Mouse (Mus musculus): ENCODE measurements at regions not wholly inside any gene's neighbourhood (a gene's known extent, or its start where the extent isn't known, plus 50 kb on each side); places are given as distances from the start of the nearest gene placed in this dataset.

GRCm38 (mm10) chr11:114313652-114314051, 246.8 kb upstream of the Sdk2 start:
- no peaks in the 10 kb centered on the region for H3K9me3 ChIP-seq
- no peak overlapping the region for H3K4me3 ChIP-seq
- peaks cover 13% of the 10 kb centered on the region for H3K27me3 ChIP-seq
- ATAC-seq (ENCODE audit: insufficient number of reproducible peaks, insufficient read depth, low FRiP score, low TSS enrichment, low read depth), result no peak
- H3K27ac ChIP-seq, result no peak overlapping the region
- 20% methylated on average over 6 of the region's 6 CpGs for WGBS
- H3K4me2 ChIP-seq, result no peak overlapping the region
- no peaks in the 10 kb centered on the region for H3K36me3 ChIP-seq
- H3K9ac ChIP-seq, result no peak overlapping the region
- peaks cover 22% of the 10 kb centered on the region for H3K4me1 ChIP-seq

- H3K36me3 ChIP-seq, result no peaks in the 10 kb centered on the region
- H3K9me3 ChIP-seq, result no peaks in the 10 kb centered on the region
- no peak overlapping the region for H3K4me3 ChIP-seq
- 75% methylated on average over 4 of the region's 4 CpGs for WGBS
- no peak overlapping the region for H3K4me2 ChIP-seq
- peaks cover 8% of the 10 kb centered on the region for H3K27me3 ChIP-seq
- H3K9ac ChIP-seq, result no peak overlapping the region
- H3K4me1 ChIP-seq, result peaks cover 15% of the 10 kb centered on the region
- no peak for ATAC-seq (ENCODE audit: insufficient number of reproducible peaks, insufficient read depth, low FRiP score, low TSS enrichment, low read depth)
- H3K27ac ChIP-seq, result no peak overlapping the region
These were observed 244.8 kb upstream of the Sdk2 start for GRCm38 (mm10) chr11:114311640-114312039.

- WGBS, result 41% methylated on average over 13 of the region's 13 CpGs
- H3K4me1 ChIP-seq, result peaks cover 5% of the 10 kb centered on the region
- no peak overlapping the region for H3K4me2 ChIP-seq
- no peaks in the 10 kb centered on the region for H3K27me3 ChIP-seq
- no peak overlapping the region for H3K27ac ChIP-seq
- no peak overlapping the region for H3K4me3 ChIP-seq
- no peak for ATAC-seq (ENCODE audit: insufficient number of reproducible peaks, insufficient read depth, low FRiP score, low TSS enrichment, low read depth)
- H3K9me3 ChIP-seq, result no peaks in the 10 kb centered on the region
- H3K36me3 ChIP-seq, result no peaks in the 10 kb centered on the region
- H3K9ac ChIP-seq, result no peak overlapping the region
These were observed 236.9 kb upstream of the Sdk2 start for GRCm38 (mm10) chr11:114303636-114304354.

GRCm38 (mm10) chr11:114300611-114301319, 233.9 kb upstream of the Sdk2 start:
- Histone ChIP-seq H3K9me3 (no peaks in the 10 kb centered on the region), H3K36me3 (no peaks in the 10 kb centered on the region), H3K27me3 (no peaks in the 10 kb centered on the region), H3K27ac (no peak overlapping the region), H3K4me3 (no peak overlapping the region), H3K4me2 (no peak overlapping the region), H3K4me1 (peaks cover 5% of the 10 kb centered on the region), H3K9ac (no peak overlapping the region)
- 89% methylated on average over 10 of the region's 10 CpGs for WGBS
- no peak for ATAC-seq (ENCODE audit: insufficient number of reproducible peaks, insufficient read depth, low FRiP score, low TSS enrichment, low read depth)

GRCm38 (mm10) chr11:114296816-114297334, 230.0 kb upstream of the Sdk2 start:
- Histone ChIP-seq H3K4me1 (no peaks in the 10 kb centered on the region), H3K4me2 (no peak overlapping the region), H3K27me3 (no peaks in the 10 kb centered on the region), H3K27ac (no peak overlapping the region), H3K9me3 (no peaks in the 10 kb centered on the region), H3K9ac (no peak overlapping the region), H3K4me3 (no peak overlapping the region), H3K36me3 (no peaks in the 10 kb centered on the region)
- WGBS, result 84% methylated on average over 10 of the region's 10 CpGs
- ATAC-seq (ENCODE audit: insufficient number of reproducible peaks, insufficient read depth, low FRiP score, low TSS enrichment, low read depth), result no peak

GRCm38 (mm10) chr11:114294511-114295250, 227.8 kb upstream of the Sdk2 start:
- H3K9me3 ChIP-seq, result no peaks in the 10 kb centered on the region
- no peak overlapping the region for H3K27ac ChIP-seq
- H3K27me3 ChIP-seq, result no peaks in the 10 kb centered on the region
- ATAC-seq (ENCODE audit: insufficient number of reproducible peaks, insufficient read depth, low FRiP score, low TSS enrichment, low read depth), result no peak
- H3K36me3 ChIP-seq, result no peaks in the 10 kb centered on the region
- no peak overlapping the region for H3K4me3 ChIP-seq
- WGBS, result 59% methylated on average over 5 of the region's 5 CpGs
- no peak overlapping the region for H3K9ac ChIP-seq
- no peak overlapping the region for H3K4me2 ChIP-seq
- H3K4me1 ChIP-seq, result no peaks in the 10 kb centered on the region

- Histone ChIP-seq H3K27me3 (no peaks in the 10 kb centered on the region), H3K36me3 (no peaks in the 10 kb centered on the region), H3K4me1 (no peaks in the 10 kb centered on the region), H3K4me3 (no peak overlapping the region), H3K27ac (no peak overlapping the region), H3K9ac (no peak overlapping the region), H3K4me2 (no peak overlapping the region), H3K9me3 (no peaks in the 10 kb centered on the region)
- 91% methylated on average over 5 of the region's 5 CpGs for WGBS
- no peak for ATAC-seq (ENCODE audit: insufficient number of reproducible peaks, insufficient read depth, low FRiP score, low TSS enrichment, low read depth)
These were observed 224.4 kb upstream of the Sdk2 start for GRCm38 (mm10) chr11:114291258-114291657.

GRCm38 (mm10) chr11:114289946-114290345, 223.1 kb upstream of the Sdk2 start:
- Histone ChIP-seq H3K4me2 (no peak overlapping the region), H3K36me3 (no peaks in the 10 kb centered on the region), H3K9ac (no peak overlapping the region), H3K4me1 (no peaks in the 10 kb centered on the region), H3K9me3 (no peaks in the 10 kb centered on the region), H3K27ac (no peak overlapping the region), H3K27me3 (no peaks in the 10 kb centered on the region), H3K4me3 (no peak overlapping the region)
- ATAC-seq (ENCODE audit: insufficient number of reproducible peaks, insufficient read depth, low FRiP score, low TSS enrichment, low read depth), result no peak
- 70% methylated on average over 1 of the region's 1 CpGs for WGBS

- H3K4me3 ChIP-seq, result no peak overlapping the region
- no peaks in the 10 kb centered on the region for H3K4me1 ChIP-seq
- WGBS, result 72% methylated on average over 20 of the region's 20 CpGs
- H3K27ac ChIP-seq, result no peak overlapping the region
- no peaks in the 10 kb centered on the region for H3K9me3 ChIP-seq
- no peaks in the 10 kb centered on the region for H3K36me3 ChIP-seq
- no peak overlapping the region for H3K4me2 ChIP-seq
- H3K27me3 ChIP-seq, result no peaks in the 10 kb centered on the region
- ATAC-seq (ENCODE audit: insufficient number of reproducible peaks, insufficient read depth, low FRiP score, low TSS enrichment, low read depth), result no peak
- H3K9ac ChIP-seq, result no peak overlapping the region
These were observed 218.2 kb upstream of the Sdk2 start for GRCm38 (mm10) chr11:114284820-114285666.

GRCm38 (mm10) chr11:114283208-114283607, 216.4 kb upstream of the Sdk2 start:
- Histone ChIP-seq H3K4me1 (no peaks in the 10 kb centered on the region), H3K4me3 (no peak overlapping the region), H3K36me3 (no peaks in the 10 kb centered on the region), H3K4me2 (no peak overlapping the region), H3K27me3 (no peaks in the 10 kb centered on the region), H3K9me3 (no peaks in the 10 kb centered on the region), H3K9ac (no peak overlapping the region), H3K27ac (no peak overlapping the region)
- no peak for ATAC-seq (ENCODE audit: insufficient number of reproducible peaks, insufficient read depth, low FRiP score, low TSS enrichment, low read depth)
- 43% methylated on average over 5 of the region's 5 CpGs for WGBS

GRCm38 (mm10) chr11:114282566-114282965, 215.7 kb upstream of the Sdk2 start:
- Histone ChIP-seq H3K4me2 (no peak overlapping the region), H3K4me3 (no peak overlapping the region), H3K27ac (no peak overlapping the region), H3K4me1 (no peaks in the 10 kb centered on the region), H3K36me3 (no peaks in the 10 kb centered on the region), H3K9me3 (no peaks in the 10 kb centered on the region), H3K9ac (no peak overlapping the region), H3K27me3 (no peaks in the 10 kb centered on the region)
- ATAC-seq (ENCODE audit: insufficient number of reproducible peaks, insufficient read depth, low FRiP score, low TSS enrichment, low read depth), result no peak
- 78% methylated on average over 5 of the region's 5 CpGs for WGBS

Measured in embryonic facial prominence, embryonic 13.5 days (tissue).